Mouse (Mus musculus): ENCODE results near the gene Camk2b. TPM values are rescaled to one million over a fixed set of nuclear protein-coding genes. Genes with fewer than 3 reads are reported as not detected.
A peak's percentile ranks its signal among the peaks of the same experiment; 100 is the strongest.
"Not testable (repeated sequence)": the region's sequence is repeated elsewhere in the genome, so short reads cannot be mapped to it uniquely, and the experiment has no call there.

The Camk2b gene
- polyA plus RNA-seq, 2 experiments, result 0.40 to 0.55 TPM

- no peak overlapping the region for H3K9ac ChIP-seq (replicated peaks)
- TF ChIP-seq EP300 (IDR thresholded peaks at IDR 0.05; ENCODE audit: low read depth), result no peak
- TF ChIP-seq CTCF (IDR thresholded peaks at IDR 0.05; ENCODE audit: low read depth), result no peak
- no peak overlapping the region for H3K27ac ChIP-seq
- H3K36me3 ChIP-seq (replicated peaks; ENCODE audit: control insufficient read depth, insufficient read depth, low read depth), result no peaks in the 10 kb centered on the region
- DNase-seq (ENCODE audit: low read depth in 3 of 3, low spot score in 3 of 3) (no peak), ATAC-seq (ENCODE audit: insufficient read depth) (no peak)
- WGBS (ENCODE audit: insufficient replicate concordance), result 67% methylated on average over 6 of the region's 6 CpGs
- no peaks in the 10 kb centered on the region for H3K9me3 ChIP-seq (ENCODE audit: control insufficient read depth, low read length)
- no peak overlapping the region for H3K4me3 ChIP-seq (ENCODE audit: insufficient read depth in 1 of 2, low read depth in 2 of 2, low read length in 2 of 2)
- no peak overlapping the region for H3K4me2 ChIP-seq (ENCODE audit: low read depth)
- no peaks in the 10 kb centered on the region; a peak in 1 of 4 replicates for H3K4me1 ChIP-seq (replicated peaks; ENCODE audit: control insufficient read depth in 2 of 2, insufficient read depth in 2 of 2, low read length in 1 of 2)
- no peaks in the 10 kb centered on the region for H3K27me3 ChIP-seq (ENCODE audit: control insufficient read depth, insufficient read depth, low read length)
Observed at GRCm38 (mm10) chr11:5942966-5943365, 123.2 kb downstream of the Camk2b start.

GRCm38 (mm10) chr11:5934531-5934930 lies 131.6 kb downstream of the Camk2b start:
- H3K4me1 ChIP-seq (replicated peaks; ENCODE audit: control insufficient read depth in 2 of 2, insufficient read depth in 2 of 2, low read length in 1 of 2); DNase-seq (ENCODE audit: low read depth in 3 of 3, low spot score in 3 of 3); ATAC-seq (ENCODE audit: insufficient read depth); H3K9ac ChIP-seq (replicated peaks); H3K27me3 ChIP-seq (ENCODE audit: control insufficient read depth, insufficient read depth, low read length); H3K4me2 ChIP-seq (ENCODE audit: low read depth); H3K27ac ChIP-seq; H3K4me3 ChIP-seq (ENCODE audit: insufficient read depth in 1 of 2, low read depth in 2 of 2, low read length in 2 of 2); H3K9me3 ChIP-seq (ENCODE audit: control insufficient read depth, low read length); H3K36me3 ChIP-seq (replicated peaks; ENCODE audit: control insufficient read depth, insufficient read depth, low read depth): not testable (repeated sequence)
- WGBS (ENCODE audit: insufficient replicate concordance), result 82% methylated on average over 11 of the region's 11 CpGs

GRCm38 (mm10) chr11:5931947-5932346 lies 134.2 kb downstream of the Camk2b start:
- not testable (repeated sequence) for H3K4me2 ChIP-seq (ENCODE audit: low read depth); H3K27ac ChIP-seq; H3K27me3 ChIP-seq (ENCODE audit: control insufficient read depth, insufficient read depth, low read length); H3K4me1 ChIP-seq (replicated peaks; ENCODE audit: control insufficient read depth in 2 of 2, insufficient read depth in 2 of 2, low read length in 1 of 2); H3K9ac ChIP-seq (replicated peaks); H3K9me3 ChIP-seq (ENCODE audit: control insufficient read depth, low read length); H3K36me3 ChIP-seq (replicated peaks; ENCODE audit: control insufficient read depth, insufficient read depth, low read depth); DNase-seq (ENCODE audit: low read depth in 3 of 3, low spot score in 3 of 3); ATAC-seq (ENCODE audit: insufficient read depth); H3K4me3 ChIP-seq (ENCODE audit: insufficient read depth in 1 of 2, low read depth in 2 of 2, low read length in 2 of 2)
- TF ChIP-seq CTCF (IDR thresholded peaks at IDR 0.05; ENCODE audit: low read depth), result peak; percentile 47
- 67% methylated on average over 6 of the region's 6 CpGs for WGBS (ENCODE audit: insufficient replicate concordance)

DNA sequence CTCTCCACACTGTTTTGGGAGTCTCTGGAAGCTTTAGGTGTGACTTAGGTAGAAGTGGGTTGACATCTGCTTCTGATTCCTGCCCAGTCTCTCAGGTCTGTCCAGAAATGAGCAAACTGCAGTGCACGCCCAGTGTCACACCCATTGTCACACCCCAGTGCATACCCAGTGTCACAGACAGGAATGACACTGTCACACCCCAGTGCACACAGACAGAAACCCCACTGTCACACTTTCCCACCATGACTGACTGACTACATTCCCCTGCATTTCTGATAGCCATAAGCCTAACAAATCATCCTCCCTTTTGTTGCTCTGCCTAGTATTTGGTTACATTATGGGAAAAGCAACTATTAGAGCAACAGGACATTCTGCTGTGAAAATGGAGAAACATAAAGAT lies 135.6 kb downstream of the Camk2b start:
- TF ChIP-seq EP300 (IDR thresholded peaks at IDR 0.05; ENCODE audit: low read depth) (no peak), CTCF (IDR thresholded peaks at IDR 0.05; ENCODE audit: low read depth) (no peak)
- no peak for ATAC-seq (ENCODE audit: insufficient read depth)
- Histone ChIP-seq H3K27me3 (ENCODE audit: control insufficient read depth, insufficient read depth, low read length) (no peaks in the 10 kb centered on the region), H3K4me1 (replicated peaks; ENCODE audit: control insufficient read depth in 2 of 2, insufficient read depth in 2 of 2, low read length in 1 of 2) (no peaks in the 10 kb centered on the region), H3K9ac (replicated peaks) (no peak overlapping the region), H3K36me3 (replicated peaks; ENCODE audit: control insufficient read depth, insufficient read depth, low read depth) (no peaks in the 10 kb centered on the region), H3K4me3 (ENCODE audit: insufficient read depth in 1 of 2, low read depth in 2 of 2, low read length in 2 of 2) (no peak overlapping the region), H3K27ac (no peak overlapping the region), H3K9me3 (ENCODE audit: control insufficient read depth, low read length) (no peaks in the 10 kb centered on the region), H3K4me2 (ENCODE audit: low read depth) (no peak overlapping the region)
- 50% methylated on average over 1 of the region's 1 CpGs for WGBS (ENCODE audit: insufficient replicate concordance)
- no peak for DNase-seq (ENCODE audit: low read depth in 3 of 3, low spot score in 3 of 3)

DNA sequence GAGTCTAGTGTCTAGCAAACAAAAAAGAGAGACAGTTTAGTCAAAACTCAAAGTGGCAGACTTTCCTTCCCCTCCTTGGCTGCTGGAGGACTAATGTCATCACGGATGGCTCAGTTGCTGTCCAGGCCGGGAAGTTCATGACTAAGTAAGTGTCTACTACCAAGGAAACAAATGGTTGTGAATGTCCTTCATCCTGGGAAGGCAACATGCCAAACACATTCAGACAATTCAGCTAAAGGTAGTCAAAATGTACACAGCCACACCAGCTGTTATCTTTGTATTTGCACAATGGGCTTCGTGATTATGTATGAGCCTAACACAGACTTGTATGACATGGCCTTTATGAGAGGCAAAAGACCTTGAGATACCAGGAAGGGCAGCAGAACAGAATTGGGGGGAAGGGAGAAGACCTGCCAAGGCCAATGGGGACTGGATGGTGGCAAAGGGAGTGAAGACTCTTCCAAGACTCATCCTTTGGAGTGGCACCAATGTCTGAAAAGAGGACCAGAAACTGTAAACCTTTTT lies 139.4 kb downstream of the Camk2b start:
- Histone ChIP-seq H3K27ac (no peak overlapping the region), H3K9me3 (ENCODE audit: control insufficient read depth, low read length) (no peaks in the 10 kb centered on the region), H3K9ac (replicated peaks) (no peak overlapping the region), H3K27me3 (ENCODE audit: control insufficient read depth, insufficient read depth, low read length) (no peaks in the 10 kb centered on the region), H3K36me3 (replicated peaks; ENCODE audit: control insufficient read depth, insufficient read depth, low read depth) (no peaks in the 10 kb centered on the region), H3K4me1 (replicated peaks; ENCODE audit: control insufficient read depth in 2 of 2, insufficient read depth in 2 of 2, low read length in 1 of 2) (no peaks in the 10 kb centered on the region), H3K4me3 (ENCODE audit: insufficient read depth in 1 of 2, low read depth in 2 of 2, low read length in 2 of 2) (no peak overlapping the region), H3K4me2 (ENCODE audit: low read depth) (no peak overlapping the region)
- TF ChIP-seq CTCF (IDR thresholded peaks at IDR 0.05; ENCODE audit: low read depth) (no peak), EP300 (IDR thresholded peaks at IDR 0.05; ENCODE audit: low read depth) (no peak)
- WGBS (ENCODE audit: insufficient replicate concordance), result 55% methylated on average over 3 of the region's 3 CpGs
- DNase-seq (ENCODE audit: low read depth in 3 of 3, low spot score in 3 of 3) (no peak), ATAC-seq (ENCODE audit: insufficient read depth) (no peak)
